Mouse (Mus musculus): ENCODE data around the gene Il13. TPM values are rescaled to one million over a fixed set of nuclear protein-coding genes. Genes with fewer than 3 reads are reported as not detected.

Il13 gene
- polyA plus RNA-seq (2021; fragmentation: Nextera tagmentation) = not detected in 2 replicates
- long read RNA-seq, experiment 1 = 0 reads
- long read RNA-seq, experiment 2 = 0 reads

GRCm38 (mm10) chr11:53634556-53634955, at the start of gene Il13:
Il13 (minus strand) TSS chr11:53634702.

GRCm38 (mm10) chr11:53618619-53619198, 15.8 kb downstream of the Il13 start, which contains the start of gene Il4:
Il4 (minus strand) TSS chr11:53618669.

Other genes starting within 250 kb of the Il13 start
- not detected in 2 replicates for gene Leap2, start 211.5 kb downstream of the Il13 start, polyA plus RNA-seq (2021; fragmentation: Nextera tagmentation)
- gene Uqcrq, start 203.9 kb downstream of the Il13 start, polyA plus RNA-seq (2021; fragmentation: Nextera tagmentation) = 1,616 and 1,818 TPM in 2 replicates
- gene Gdf9, start 203.7 kb downstream of the Il13 start, polyA plus RNA-seq (2021; fragmentation: Nextera tagmentation) = 1.2 and 1.3 TPM in 2 replicates
- gene Gm10447, start 177.6 kb downstream of the Il13 start, polyA plus RNA-seq (2021; fragmentation: Nextera tagmentation) = 0.06 TPM in 1 of 2 replicates, not detected in the other
- 3.4 and 3.5 TPM in 2 replicates for gene Shroom1, start 177.5 kb downstream of the Il13 start, polyA plus RNA-seq (2021; fragmentation: Nextera tagmentation)
- not detected in 2 replicates for gene Gm9837, start 164.2 kb downstream of the Il13 start, polyA plus RNA-seq (2021; fragmentation: Nextera tagmentation)
- 1.5 and 2.4 TPM in 2 replicates for gene Gm9945, start 154.5 kb downstream of the Il13 start, polyA plus RNA-seq (2021; fragmentation: Nextera tagmentation)
- 65.5 and 66.0 TPM in 2 replicates for gene Sowaha, start 154.4 kb downstream of the Il13 start, polyA plus RNA-seq (2021; fragmentation: Nextera tagmentation)
- gene Sept8, start 115.4 kb downstream of the Il13 start, polyA plus RNA-seq (2021; fragmentation: Nextera tagmentation) = 107 and 117 TPM in 2 replicates
- gene Kif3a, start 67.3 kb downstream of the Il13 start, polyA plus RNA-seq (2021; fragmentation: Nextera tagmentation) = 112 and 121 TPM in 2 replicates
- gene Il4, start 16.0 kb downstream of the Il13 start, polyA plus RNA-seq (2021; fragmentation: Nextera tagmentation) = 0.40 and 0.43 TPM in 2 replicates
- 6.1 and 6.8 TPM in 2 replicates for gene Rad50, start 72.6 kb upstream of the Il13 start, polyA plus RNA-seq (2021; fragmentation: Nextera tagmentation)
- not detected in 2 replicates for gene Il5, start 86.1 kb upstream of the Il13 start, polyA plus RNA-seq (2021; fragmentation: Nextera tagmentation)
- gene Irf1, start 135.3 kb upstream of the Il13 start, polyA plus RNA-seq (2021; fragmentation: Nextera tagmentation) = 6.1 and 7.3 TPM in 2 replicates
- 0.16 and 1.3 TPM in 2 replicates for gene Gm17334, start 138.5 kb upstream of the Il13 start, polyA plus RNA-seq (2021; fragmentation: Nextera tagmentation)
- gene Gm12216, start 224.6 kb upstream of the Il13 start, polyA plus RNA-seq (2021; fragmentation: Nextera tagmentation) = 3.6 and 4.5 TPM in 2 replicates

All from layer of hippocampus, adult 6 months (tissue).